Mouse (Mus musculus): Measurements from ENCODE around the gene Tnfrsf1a.

DNA sequence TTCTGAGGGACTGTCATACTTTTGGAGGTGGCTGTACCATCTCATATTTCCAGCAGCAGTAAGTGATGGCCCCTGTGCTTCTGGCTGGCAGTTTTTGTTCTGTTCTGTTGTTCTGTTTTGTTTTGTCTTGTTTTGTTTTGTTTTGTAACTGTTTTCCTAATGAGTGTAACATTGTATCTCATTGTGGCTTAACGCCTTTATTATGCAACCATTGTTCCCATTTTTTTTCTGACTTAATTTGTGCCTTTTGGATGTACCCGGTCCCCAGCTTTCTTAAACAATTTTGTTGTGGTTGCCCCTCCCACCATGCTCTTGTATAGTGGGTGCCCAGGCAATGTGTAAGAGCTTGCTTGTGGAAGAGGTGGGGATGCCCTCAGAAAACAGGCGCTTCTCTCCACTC is 7.0 kb upstream of the Tnfrsf1a start:
- TF ChIP-seq CTCF (IDR thresholded peaks at IDR 0.05; ENCODE audit: low read depth, low read length): no peak
- no peak for TF ChIP-seq POLR2A (IDR thresholded peaks at IDR 0.05; ENCODE audit: borderline replicate concordance, low read depth, low read length)
